Mouse (Mus musculus) CH12.LX (cell line): ENCODE measurements at regions not wholly inside any gene's neighbourhood (a gene's known extent, or its start where the extent isn't known, plus 50 kb on each side); places are given as distances from the start of the nearest gene placed in this dataset.

Experiments
- BHLHE40 ChIP-seq: IDR thresholded peaks from 2 replicates; pipeline ENCODE4 v1.6.1; 2011; ENCODE audit warnings: mild to moderate bottlenecking, low read depth, low read length, improper control_type of control experiment
- CHD2 ChIP-seq: IDR thresholded peaks from 2 replicates; pipeline ENCODE4 v1.6.1; 2011; ENCODE audit warnings: low read length, improper control_type of control experiment
- CTCF ChIP-seq, 2 experiments: IDR thresholded peaks in 1 of 2; conservative IDR thresholded peaks in 1 of 2; 2 replicates each; pipeline ENCODE4 v1.5.1; 2011 to 2012; ENCODE audit warnings: low read depth in 2 of 2, low read length in 2 of 2, improper control_type of control experiment in 1 of 2, inconsistent platforms in 1 of 2, mild to moderate bottlenecking in 1 of 2, moderate library complexity in 1 of 2
- GABPA ChIP-seq: IDR thresholded peaks from 2 replicates; pipeline ENCODE4 v1.6.1; 2012; ENCODE audit warnings: low read depth, low read length, improper control_type of control experiment, inconsistent platforms; ENCODE audit not compliant: insufficient replicate concordance
- JUN ChIP-seq: IDR thresholded peaks from 2 replicates; pipeline ENCODE4 v1.6.1; 2011; ENCODE audit warnings: low read depth, mild to moderate bottlenecking, low read length, improper control_type of control experiment, moderate library complexity; ENCODE audit not compliant: insufficient read depth
- POLR2A ChIP-seq: IDR thresholded peaks from 2 replicates; pipeline ENCODE4 v1.6.1; 2011; ENCODE audit warnings: low read depth, mild to moderate bottlenecking, improper control_type of control experiment, low read length
- SIN3A ChIP-seq: IDR thresholded peaks from 2 replicates; pipeline ENCODE4 v1.6.1; 2012; ENCODE audit warnings: low read length, improper control_type of control experiment, inconsistent platforms
- SMC3 ChIP-seq: IDR thresholded peaks from 2 replicates; pipeline ENCODE4 v1.6.1; 2011; ENCODE audit warnings: low read depth, low read length, improper control_type of control experiment
- USF1 ChIP-seq: IDR thresholded peaks from 2 replicates; pipeline ENCODE4 v1.6.1; 2014; ENCODE audit warnings: low read depth, mild to moderate bottlenecking, inconsistent platforms, low read length, improper control_type of control experiment
- ZNF384 ChIP-seq: IDR thresholded peaks from 2 replicates; pipeline ENCODE4 v1.6.1; 2012; ENCODE audit warnings: low read depth, low read length, improper control_type of control experiment, inconsistent platforms

DNA sequence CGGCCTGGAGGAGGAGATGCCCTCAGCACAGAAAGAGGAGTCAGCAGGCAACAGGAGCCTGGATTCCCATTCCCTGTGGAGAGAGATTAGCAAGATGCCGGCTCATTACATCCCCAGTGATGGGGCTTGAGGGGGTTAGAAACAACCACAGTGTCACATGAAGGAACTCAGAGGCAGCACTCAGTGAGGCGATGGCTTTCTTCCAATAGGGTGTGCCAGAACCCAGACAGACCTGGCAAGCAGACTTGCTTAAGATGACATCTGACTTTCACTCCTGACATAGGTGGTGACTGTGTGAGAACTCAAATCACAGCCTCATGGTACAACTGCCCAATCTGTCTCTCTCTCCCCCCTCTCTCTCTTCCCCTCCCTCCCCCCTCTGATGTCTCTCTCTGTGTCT, 50.1 kb upstream of the Atrnl1 start:
- TF ChIP-seq CTCF (conservative IDR thresholded peaks at IDR 0.05 in 1 of 2, IDR thresholded peaks at IDR 0.05 in 1 of 2; ENCODE audit: low read depth in 2 of 2, low read length in 2 of 2) (no peak), JUN (no peak), SIN3A (no peak), POLR2A (no peak), CHD2 (no peak), GABPA (no peak), USF1 (no peak), BHLHE40 (no peak), ZNF384 (no peak), SMC3 (no peak)
